Mouse (Mus musculus): ENCODE data around the gene Slc51b.

GRCm38 (mm10) chr9:65371756-65372155 lies 51.0 kb downstream of the Slc51b start:
- TF ChIP-seq CTCF (IDR thresholded peaks at IDR 0.05; ENCODE audit: low read depth, low read length) (no peak), POLR2A (IDR thresholded peaks at IDR 0.05; ENCODE audit: extremely low read depth, insufficient read depth, low read length) (no peak)

Data from liver, adult 2 months (tissue).